Mouse (Mus musculus): Measurements from ENCODE around the gene Rnf216.
A peak's percentile ranks its signal among the peaks of the same experiment; 100 is the strongest.
"Not testable (repeated sequence)": the region's sequence is repeated elsewhere in the genome, so short reads cannot be mapped to it uniquely, and the experiment has no call there.

Rnf216 gene

DNA sequence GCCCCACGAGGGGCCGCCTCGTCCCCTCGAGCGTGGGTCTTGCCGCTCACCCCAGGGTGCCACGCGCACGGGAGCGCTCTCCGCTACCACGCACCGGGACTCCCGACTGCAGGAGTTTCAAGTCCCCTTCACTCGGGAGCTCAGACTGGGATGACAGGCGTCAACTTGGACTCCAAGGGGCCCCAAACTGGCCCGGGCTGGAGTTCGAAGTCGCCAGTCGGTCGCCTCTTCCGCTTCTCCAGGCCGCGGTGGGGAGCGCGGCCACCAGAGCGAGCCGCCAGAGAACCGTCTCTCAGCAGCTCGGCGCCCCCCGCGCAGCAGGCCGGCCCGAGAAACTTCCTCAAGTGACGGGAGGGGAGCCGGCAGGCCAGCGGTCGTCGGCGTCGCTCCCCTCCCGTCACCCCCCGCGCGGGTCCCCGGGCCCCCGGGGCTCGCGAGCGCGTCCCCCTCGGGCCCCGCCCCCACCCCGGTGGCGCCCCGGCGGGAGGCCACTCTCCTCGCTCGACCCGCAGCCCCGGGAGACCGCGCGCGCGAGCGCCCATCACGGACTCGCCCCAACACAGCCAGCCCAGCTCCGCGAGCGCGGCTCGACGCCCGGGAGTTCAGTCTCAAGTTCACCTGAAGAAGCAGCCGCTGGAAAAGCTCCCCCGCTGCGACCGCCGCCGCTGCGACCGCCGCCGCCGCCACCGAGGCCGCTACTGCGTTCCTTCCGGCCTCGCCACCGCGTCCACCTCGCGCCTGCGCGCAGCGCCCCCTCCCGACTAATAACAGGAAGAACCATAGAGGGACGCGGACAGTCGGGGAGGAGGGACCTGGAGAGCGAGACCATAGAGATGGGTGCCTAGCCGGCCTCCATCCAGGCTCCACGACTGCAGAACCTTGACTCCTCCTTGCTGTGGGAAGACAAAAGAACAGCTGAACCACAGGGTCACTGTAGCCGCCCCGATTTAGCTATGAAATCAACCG lies at the start of gene Rnf216:
Gene Rnf216, minus strand, starts transcription at position 714 of the 966 bp plus-strand sequence.
- DNase-seq, result peak; percentile 96

- DNase-seq, result no peak
These were observed 42.7 kb upstream of the Rnf216 start for GRCm38 (mm10) chr5:143155534-143155933.

- DNase-seq, result no peak
These were observed 41.0 kb upstream of the Rnf216 start for GRCm38 (mm10) chr5:143153756-143154155.

- DNase-seq, result no peak
These were observed 37.2 kb upstream of the Rnf216 start for GRCm38 (mm10) chr5:143150044-143150443.

GRCm38 (mm10) chr5:143149536-143149935 lies 36.7 kb upstream of the Rnf216 start:
- no peak for DNase-seq

GRCm38 (mm10) chr5:143148661-143149060 lies 35.9 kb upstream of the Rnf216 start:
- no peak for DNase-seq

- no peak for DNase-seq
These were observed 34.7 kb upstream of the Rnf216 start, which contains the start of gene Olfr718-ps1 for GRCm38 (mm10) chr5:143147481-143147880. Gene Olfr718-ps1 (minus strand): TSS chr5:143147581.

DNA sequence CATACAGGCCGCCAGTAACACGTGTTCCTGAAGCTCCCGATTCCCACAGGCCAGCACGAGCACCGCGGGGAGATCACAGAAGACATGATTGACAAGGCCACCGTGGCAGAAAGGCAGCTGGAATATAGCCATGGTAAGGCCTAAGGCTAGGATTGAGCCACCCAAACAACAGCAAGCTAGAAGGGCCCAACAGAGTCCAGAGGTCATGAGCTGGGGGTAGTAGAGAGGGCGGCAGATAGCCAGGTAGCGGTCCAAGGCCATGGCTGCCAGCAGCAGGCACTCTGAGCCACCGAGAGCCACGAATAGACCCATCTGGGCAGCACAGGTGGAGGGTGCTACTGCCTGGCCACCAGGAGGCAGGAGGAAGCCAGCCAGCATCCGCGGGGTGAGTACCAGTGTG lies 24.8 kb upstream of the Rnf216 start:
- DNase-seq, result no peak

DNA sequence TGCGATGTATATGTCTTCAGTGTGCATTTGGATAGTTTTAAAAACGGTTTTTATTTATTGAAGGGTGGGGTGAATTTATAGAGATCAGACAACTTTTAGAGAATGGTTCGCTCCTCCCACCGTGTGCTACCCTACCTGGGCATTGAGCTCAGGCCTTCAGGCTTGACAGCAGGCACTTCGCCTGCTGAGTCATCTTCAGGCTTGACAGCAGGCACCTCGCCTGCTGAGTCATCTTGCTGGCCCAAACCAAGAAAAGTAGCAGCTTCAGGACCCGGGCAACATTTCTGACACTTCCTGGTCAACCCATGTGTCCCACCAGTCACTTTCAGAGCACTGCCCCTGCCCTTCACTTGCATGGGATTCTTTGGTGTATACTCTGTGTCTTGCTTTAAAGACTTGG lies 22.2 kb upstream of the Rnf216 start:
- no peak for DNase-seq

GRCm38 (mm10) chr5:143134216-143135010 lies 21.6 kb upstream of the Rnf216 start:
- DNase-seq, result not testable (repeated sequence)

- no peak for DNase-seq
These were observed 20.2 kb upstream of the Rnf216 start for GRCm38 (mm10) chr5:143132935-143133514.

DNA sequence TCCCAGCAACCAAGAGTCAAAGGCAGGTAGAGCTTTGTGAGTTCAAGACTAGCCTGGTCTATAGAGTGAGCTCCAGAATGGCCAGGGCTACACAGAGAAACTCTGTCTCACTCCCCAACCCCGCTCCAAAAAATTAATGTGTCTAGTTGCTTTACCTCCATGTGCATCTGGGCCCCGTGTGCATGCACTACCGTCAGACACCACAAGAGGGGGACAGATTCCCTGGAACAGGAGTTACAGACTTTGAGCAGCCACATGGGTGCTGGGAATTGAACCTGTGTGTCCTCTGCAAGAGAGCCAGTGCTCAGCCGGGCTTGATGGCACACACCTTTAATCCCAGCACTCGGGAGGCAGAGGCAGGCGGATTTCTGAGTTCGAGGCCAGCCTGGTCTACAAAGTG lies 17.5 kb upstream of the Rnf216 start:
- peak; percentile 20 to 27 for DNase-seq

GRCm38 (mm10) chr5:143129101-143129500 lies 16.3 kb upstream of the Rnf216 start:
- DNase-seq, result no peak

GRCm38 (mm10) chr5:143127837-143128236 lies 15.0 kb upstream of the Rnf216 start:
- DNase-seq, result peak; percentile 86 to 90

- DNase-seq, result no peak
These were observed 14.1 kb upstream of the Rnf216 start for GRCm38 (mm10) chr5:143126908-143127307.

- no peak for DNase-seq
These were observed 13.3 kb upstream of the Rnf216 start for GRCm38 (mm10) chr5:143126089-143126488.

DNA sequence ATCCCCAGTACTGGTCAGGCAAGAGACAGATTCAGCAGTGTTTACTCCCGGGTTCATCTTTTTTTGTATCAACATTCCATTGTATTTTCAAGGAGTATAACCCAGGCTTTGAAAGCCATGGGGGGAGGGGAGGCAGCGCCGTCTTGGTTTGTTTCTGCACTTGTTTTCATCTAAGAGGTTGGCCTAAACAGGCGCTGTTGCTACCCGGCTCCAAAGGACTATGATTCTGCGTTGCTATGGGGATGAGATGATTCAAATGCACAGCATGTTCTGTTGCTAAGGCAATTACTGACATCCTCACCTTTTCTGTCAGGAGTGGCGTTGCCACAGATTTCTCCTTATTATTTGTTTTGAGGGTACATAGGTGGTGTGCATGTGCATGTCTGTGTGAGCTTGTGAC lies 12.8 kb upstream of the Rnf216 start:
- peak; percentile 33 to 42 for DNase-seq

- DNase-seq, result peak; percentile 56 to 60
These were observed 12.1 kb upstream of the Rnf216 start for GRCm38 (mm10) chr5:143124805-143125378.

- DNase-seq, result no peak
These were observed 9.9 kb upstream of the Rnf216 start for GRCm38 (mm10) chr5:143122673-143123072.

- DNase-seq, result no peak
These were observed 9.3 kb upstream of the Rnf216 start for GRCm38 (mm10) chr5:143122125-143122524.

DNA sequence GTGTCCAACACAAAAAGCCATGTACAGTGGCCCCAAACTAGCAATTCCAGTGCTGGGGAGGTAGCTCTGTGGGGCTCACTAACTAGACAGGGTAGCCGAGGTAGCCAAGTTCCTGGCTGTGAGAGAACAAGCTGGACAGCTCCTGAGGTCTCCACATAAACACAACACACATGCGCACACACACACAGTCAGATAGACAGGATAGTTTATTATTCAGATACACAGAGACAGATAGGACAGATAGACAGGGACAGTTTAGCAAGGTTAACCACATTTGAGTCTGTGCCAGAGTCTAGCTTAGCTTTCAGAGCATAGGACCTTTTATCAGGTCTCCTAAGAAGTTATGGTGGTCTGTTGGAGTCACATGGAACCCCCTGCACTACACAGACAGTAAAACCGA lies 6.0 kb downstream of the Rnf216 start:
- no peak for DNase-seq

DNA sequence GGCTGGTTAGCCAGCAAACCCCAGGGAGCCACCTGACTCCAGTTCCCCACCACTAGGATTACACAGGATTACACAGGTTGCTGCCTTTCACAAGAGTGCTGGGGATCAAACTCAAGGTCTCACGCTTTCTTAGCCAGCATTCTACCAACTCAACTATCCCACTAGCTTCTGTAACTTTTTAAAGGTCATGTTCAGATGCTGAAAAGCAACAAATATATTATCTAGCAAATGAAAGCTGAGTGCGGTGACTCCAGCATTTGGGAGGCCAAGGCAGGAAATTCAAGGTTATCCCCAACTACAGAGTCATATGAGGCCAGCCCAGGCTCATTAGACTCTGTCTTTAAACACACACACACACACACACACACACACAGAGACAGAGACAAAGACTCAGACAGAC lies 9.6 kb downstream of the Rnf216 start:
- peak in 1 of 2 experiments; percentile 9 for DNase-seq

DNA sequence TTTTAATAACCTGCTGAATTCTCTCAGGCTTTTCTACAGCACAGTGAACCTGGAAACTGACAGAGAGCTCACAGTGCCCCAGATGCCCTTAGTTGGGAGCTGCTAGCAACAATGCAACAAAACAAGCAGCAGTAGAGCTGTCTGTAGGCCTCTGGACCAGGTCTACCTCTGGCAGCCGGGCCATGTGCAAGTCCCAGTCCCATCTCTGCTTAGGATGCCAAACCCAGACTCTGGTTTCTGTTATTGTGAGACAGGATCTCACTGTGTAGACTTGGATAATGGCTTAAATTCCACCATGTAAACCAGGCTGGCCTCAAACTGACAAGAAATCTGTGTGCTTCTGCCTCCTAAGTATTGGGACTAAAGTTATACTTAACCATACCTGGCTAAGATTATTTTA lies 11.2 kb downstream of the Rnf216 start:
- DNase-seq, result no peak

Data from cerebellum, postnatal 10 days (tissue).